Comparison of ENCODE assay signal across 22 mouse cellular contexts in the genomic region with DNA sequence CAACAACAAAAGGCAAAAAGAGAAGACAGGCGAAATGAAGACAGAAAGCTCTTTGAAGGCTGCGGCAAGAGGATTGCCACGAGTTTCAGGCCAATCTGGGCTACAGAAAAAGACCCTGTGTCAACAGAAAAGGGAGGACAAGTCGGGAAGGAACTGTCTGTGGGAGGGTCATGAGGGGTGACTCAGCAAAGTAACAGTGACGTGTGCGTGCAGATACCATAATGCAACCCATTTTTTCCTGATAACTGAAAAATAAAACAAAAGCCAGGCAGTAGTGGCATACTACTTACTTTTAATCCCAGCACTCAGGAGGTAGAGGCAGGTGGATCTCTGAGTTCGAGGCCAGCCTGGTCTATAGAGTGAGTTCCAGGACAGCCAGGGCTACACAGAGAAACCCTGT. TPM values are rescaled to one million over a fixed set of nuclear protein-coding genes. Genes with fewer than 3 reads are reported as not detected.
A peak's percentile ranks its signal among the peaks of the same experiment; 100 is the strongest.
DNase-seq lines count a peak whose midpoint lies in the region; ATAC-seq and TF ChIP-seq lines count a peak whose summit lies in the region.
"Had no signal": no experiment of that assay in that cellular context is flagged by ENCODE, and none has a peak within 500 bp of the region (broad histone marks: within the 10 kb centered on the region; RNA-seq: fewer than 3 reads in every experiment).

No protein-coding gene starts in this region.

- no peak overlapping the region for H3K4me3 ChIP-seq in lung, embryonic 15.5 days
- H3K4me3 ChIP-seq in G1E (ENCODE audit: low read depth, low read length): no peak overlapping the region
- H3K4me3 ChIP-seq in myocyte: no peak overlapping the region
- H3K4me3 ChIP-seq in kidney, embryonic 15.5 days (replicated peaks): no peak overlapping the region
- H3K4me3 ChIP-seq: hindbrain, embryonic 12.5 days; limb, embryonic 15.5 days; midbrain, embryonic 13.5 days; stomach, embryonic 15.5 days had no signal

- ATAC-seq in lung, embryonic 15.5 days (ENCODE audit: borderline replicate concordance, extremely low read depth, low FRiP score, low TSS enrichment): no peak
- ATAC-seq in G1E (ENCODE audit: extremely low read depth, insufficient number of reproducible peaks, low FRiP score, poor library complexity, severe bottlenecking): no peak
- ATAC-seq in kidney, embryonic 15.5 days (replicated peaks; ENCODE audit: low FRiP score): no peak
- ATAC-seq: inflammation-experienced regulatory T-cells, adult 6 months; midbrain, embryonic 13.5 days had no signal

- no peak for TF ChIP-seq CTCF in G1E (IDR thresholded peaks at IDR 0.05; ENCODE audit: low read depth, low read length)

- H3K27ac ChIP-seq in lung, embryonic 15.5 days: peak overlapping the region; percentile 85
- no peak overlapping the region for H3K27ac ChIP-seq in kidney, embryonic 15.5 days
- H3K27ac ChIP-seq: embryonic facial prominence, embryonic 13.5 days; hindbrain, embryonic 12.5 days; midbrain, embryonic 13.5 days; stomach, embryonic 15.5 days had no signal

- H3K36me3 ChIP-seq in lung, embryonic 15.5 days: no peaks in the 10 kb centered on the region
- H3K36me3 ChIP-seq in G1E (replicated peaks) (no peaks in the 10 kb centered on the region), myocyte (ENCODE audit: control insufficient read depth, insufficient read depth) (no peaks in the 10 kb centered on the region)
- no peaks in the 10 kb centered on the region for H3K36me3 ChIP-seq in kidney, embryonic 15.5 days
- H3K36me3 ChIP-seq: embryonic facial prominence, embryonic 13.5 days; hindbrain, embryonic 12.5 days; limb, embryonic 15.5 days; midbrain, embryonic 13.5 days; stomach, embryonic 15.5 days had no signal

- no peaks in the 10 kb centered on the region for H3K9me3 ChIP-seq in lung, embryonic 15.5 days
- H3K9me3 ChIP-seq in G1E (replicated peaks): no peaks in the 10 kb centered on the region
- no peaks in the 10 kb centered on the region for H3K9me3 ChIP-seq in kidney, embryonic 15.5 days (replicated peaks)
- H3K9me3 ChIP-seq: embryonic facial prominence, embryonic 13.5 days; hindbrain, embryonic 12.5 days; limb, embryonic 15.5 days; midbrain, embryonic 13.5 days; stomach, embryonic 15.5 days had no signal

- TF ChIP-seq POLR2A in myocyte (IDR thresholded peaks at IDR 0.05; ENCODE audit: insufficient read length, low read depth): no peak

- H3K4me1 ChIP-seq in lung, embryonic 15.5 days: peaks cover 24% of the 10 kb centered on the region
- H3K4me1 ChIP-seq in G1E (ENCODE audit: insufficient read depth, low read depth, low read length): peaks cover 30% of the 10 kb centered on the region
- H3K4me1 ChIP-seq in kidney, embryonic 15.5 days: peaks cover 8% of the 10 kb centered on the region

- DNase-seq in lung, postnatal 14 days: no peak
- peak; percentile 42 for DNase-seq in G1E (ENCODE audit: low spot score)
- peak; percentile 13 for DNase-seq in c-Kit-positive CD71-negative TER-119-negative erythroid progenitor cells, embryonic 14.5 days (ENCODE audit: low read depth)
- no peak for DNase-seq in ovary, postnatal 36 days (ENCODE audit: low spot score)
- DNase-seq: thymus, adult 18-20 months had no signal

- H3ac ChIP-seq in myocyte (ENCODE audit: control insufficient read depth, insufficient read length): no peak overlapping the region

- H3K9ac ChIP-seq in lung, embryonic 15.5 days: no peak overlapping the region
- no peak overlapping the region for H3K9ac ChIP-seq in kidney, embryonic 15.5 days
- H3K9ac ChIP-seq: embryonic facial prominence, embryonic 13.5 days; hindbrain, embryonic 12.5 days; limb, embryonic 15.5 days; stomach, embryonic 15.5 days had no signal

- H3K27me3 ChIP-seq in lung, embryonic 15.5 days: no peaks in the 10 kb centered on the region
- H3K27me3 ChIP-seq in G1E (ENCODE audit: insufficient read depth, low read length) (peaks cover 6% of the 10 kb centered on the region; the same call in 1 of the 2 replicates), myocyte (ENCODE audit: control insufficient read depth, insufficient read depth, insufficient read length) (no peaks in the 10 kb centered on the region)
- H3K27me3 ChIP-seq in kidney, embryonic 15.5 days: no peaks in the 10 kb centered on the region
- H3K27me3 ChIP-seq: limb, embryonic 15.5 days; midbrain, embryonic 13.5 days; stomach, embryonic 15.5 days had no signal

- no peaks in the 10 kb centered on the region for H3K79me2 ChIP-seq in myocyte (ENCODE audit: control insufficient read depth, insufficient read depth)

- WGBS in lung, embryonic 15.5 days: 42% methylated on average over 7 of the region's 7 CpGs
- WGBS in kidney, embryonic 15.5 days: 42% methylated on average over 7 of the region's 7 CpGs

- no peak overlapping the region for H3K4me2 ChIP-seq in lung, embryonic 15.5 days
- peak overlapping the region; percentile 79 for H3K4me2 ChIP-seq in myocyte (ENCODE audit: low read depth)
- no peak overlapping the region for H3K4me2 ChIP-seq in kidney, embryonic 15.5 days
- H3K4me2 ChIP-seq: hindbrain, embryonic 12.5 days; midbrain, embryonic 13.5 days had no signal

TF ChIP-seq in myocyte, 11 proteins besides CTCF, POLR2A, EP300 and RAD21:
- TF ChIP-seq REST (IDR thresholded peaks at IDR 0.05; ENCODE audit: insufficient read depth, insufficient read length) (no peak), MAX (IDR thresholded peaks at IDR 0.05; ENCODE audit: low read depth) (no peak), TCF3 (IDR thresholded peaks at IDR 0.05; ENCODE audit: insufficient read length, low read depth) (no peak), CEBPB (IDR thresholded peaks at IDR 0.05; ENCODE audit: insufficient read depth, poor library complexity, severe bottlenecking) (no peak), TCF12 (IDR thresholded peaks at IDR 0.05; ENCODE audit: insufficient read depth, poor library complexity, severe bottlenecking) (no peak), MYOD1 (IDR thresholded peaks at IDR 0.05; ENCODE audit: control insufficient read depth in 1 of 3, insufficient read length in 2 of 3, low read depth in 2 of 3) (no peak), USF1 (IDR thresholded peaks at IDR 0.05; ENCODE audit: low read depth) (no peak), POLR2AphosphoS2 (IDR thresholded peaks at IDR 0.05; ENCODE audit: insufficient read length, low read depth) (no peak), SRF (IDR thresholded peaks at IDR 0.05; ENCODE audit: control insufficient read depth, insufficient read length, low read depth) (no peak), E2F4 (IDR thresholded peaks at IDR 0.05; ENCODE audit: insufficient read depth) (no peak), MYOG (IDR thresholded peaks at IDR 0.05; ENCODE audit: control insufficient read depth in 1 of 3, insufficient read depth in 1 of 3, insufficient read length in 2 of 3, low read depth in 2 of 3) (no peak)

RNA-seq across cellular contexts. Expression of gene Izumo2, which starts 10.6 kb away (rescaled TPM):
- not detected in 2 replicates for polyA plus RNA-seq in lung, embryonic 15.5 days (2015; fragmentation: Nextera tagmentation; extraction: Ambion mirVana)
- not detected in 2 replicates for total RNA-seq in G1E (2014; fragmentation: Nextera tagmentation)
- total RNA-seq in G1E (2017): not detected in 2 replicates
- polyA plus RNA-seq in G1E (2012): not detected in 2 replicates
- polyA plus RNA-seq in myocyte (2012; fragmentation: generic; extraction: Trizol): not detected
- not detected in 2 replicates for polyA plus RNA-seq in kidney, embryonic 15.5 days (2015; fragmentation: Nextera tagmentation; extraction: Ambion mirVana)
- total RNA-seq: adrenal gland, adult 18-20 months; gastrocnemius, postnatal 25 days; heart, postnatal 10 days; layer of hippocampus, adult 8-10 months; left cerebral cortex, adult 18-20 months; left cerebral cortex, postnatal 36 days; neutrophil, adult 5-6 weeks had no signal
- polyA plus RNA-seq: embryonic facial prominence, embryonic 13.5 days; forebrain, embryonic 14.5 days; hindbrain, embryonic 12.5 days; inflammation-experienced regulatory T-cells, adult 6 months; limb, embryonic 15.5 days; midbrain, embryonic 13.5 days; stomach, embryonic 15.5 days had no signal

RNA-seq across cellular contexts. Expression of gene Myh14, which starts 27.3 kb away (rescaled TPM):
- 44.1 and 47.8 TPM in 2 replicates for polyA plus RNA-seq in lung, embryonic 15.5 days (2015; fragmentation: Nextera tagmentation; extraction: Ambion mirVana)
- total RNA-seq in G1E (2014; fragmentation: Nextera tagmentation) (not detected in 2 replicates), G1E (2017) (not detected in 2 replicates)
- polyA plus RNA-seq in G1E (2012) (not detected in 2 replicates), myocyte (2012; fragmentation: generic; extraction: Trizol) (0.17 TPM)
- 1.6 and 2.7 TPM in 2 replicates for polyA plus RNA-seq in kidney, embryonic 15.5 days (2015; fragmentation: Nextera tagmentation; extraction: Ambion mirVana)
- total RNA-seq: neutrophil, adult 5-6 weeks had no signal
- polyA plus RNA-seq: inflammation-experienced regulatory T-cells, adult 6 months had no signal

RNA-seq across cellular contexts. Expression of gene Vrk3, which starts 50.2 kb away (rescaled TPM):
- polyA plus RNA-seq in lung, embryonic 15.5 days (2015; fragmentation: Nextera tagmentation; extraction: Ambion mirVana): 40.6 and 46.1 TPM in 2 replicates
- total RNA-seq in G1E (2014; fragmentation: Nextera tagmentation) (44.9 and 48.7 TPM in 2 replicates), G1E (2017) (48.8 and 49.0 TPM in 2 replicates)
- polyA plus RNA-seq in G1E (2012) (72.0 and 82.5 TPM in 2 replicates), myocyte (2012; fragmentation: generic; extraction: Trizol) (20.6 TPM)
- polyA plus RNA-seq in kidney, embryonic 15.5 days (2015; fragmentation: Nextera tagmentation; extraction: Ambion mirVana): 42.7 and 47.8 TPM in 2 replicates

RNA-seq across cellular contexts. Expression of gene Zfp473, which starts 52.9 kb away (rescaled TPM):
- polyA plus RNA-seq in lung, embryonic 15.5 days (2015; fragmentation: Nextera tagmentation; extraction: Ambion mirVana): 2.1 and 2.2 TPM in 2 replicates
- total RNA-seq in G1E (2014; fragmentation: Nextera tagmentation) (3.9 and 4.1 TPM in 2 replicates), G1E (2017) (4.0 and 4.5 TPM in 2 replicates)
- polyA plus RNA-seq in G1E (2012) (0.14 and 0.33 TPM in 2 replicates), myocyte (2012; fragmentation: generic; extraction: Trizol) (0.12 TPM)
- polyA plus RNA-seq in kidney, embryonic 15.5 days (2015; fragmentation: Nextera tagmentation; extraction: Ambion mirVana): 2.1 and 2.7 TPM in 2 replicates

Comparison
In these comparisons a context has a peak if more than half of its experiments do, and no peak if none do; other contexts are left out.
1. DNase-seq: peak in G1E (single experiment) and c-Kit-positive CD71-negative TER-119-negative erythroid progenitor cells, embryonic 14.5 days (single experiment); none in lung, postnatal 14 days (single experiment) and ovary, postnatal 36 days (single experiment).
2. RNA of gene Myh14, which starts 27.3 kb away (polyA plus RNA-seq): 44.1 to 47.8 TPM in lung, embryonic 15.5 days; 1.6 to 2.7 TPM in kidney, embryonic 15.5 days, 0.17 TPM in myocyte (single experiment) and not detected in G1E; every median in the first group is over 10 times any median in the second.